Mouse (Mus musculus): ENCODE results near the gene Trio. TPM values are rescaled to one million over a fixed set of nuclear protein-coding genes. Genes with fewer than 3 reads are reported as not detected.

Trio gene
- polyA plus RNA-seq, 1 experiment from 2014 or later: 8.8 TPM

DNA sequence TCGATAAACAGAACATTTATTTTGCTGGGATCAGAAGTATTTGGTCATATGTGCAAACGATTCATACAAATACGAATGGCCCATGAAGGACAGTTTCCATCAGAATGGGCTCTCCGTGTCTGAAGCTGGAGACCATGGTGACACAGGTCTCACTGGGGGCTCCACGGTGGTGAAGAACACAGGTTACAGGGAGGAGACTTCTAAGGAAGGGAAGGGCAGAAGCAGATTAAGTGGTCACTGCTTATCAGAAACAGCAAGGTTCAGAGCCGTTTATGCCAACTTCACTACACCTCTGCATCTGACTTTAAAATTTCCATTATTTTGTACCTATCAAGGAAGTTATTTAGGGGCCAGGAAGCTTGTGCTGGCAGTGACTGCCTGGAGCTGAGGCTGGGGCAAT is 161.3 kb downstream of the Trio start:
- WGBS: 85% methylated on average over 6 of the region's 6 CpGs
- Histone ChIP-seq H3K4me2 (replicated peaks; ENCODE audit: low read depth) (no peak overlapping the region), H3K9ac (ENCODE audit: low read length) (no peak overlapping the region), H3K36me3 (ENCODE audit: control insufficient read depth, insufficient read depth, low read length) (peaks cover 10% of the 10 kb centered on the region), H3K4me3 (ENCODE audit: low read depth, low read length) (no peak overlapping the region), H3K9me3 (ENCODE audit: control insufficient read depth, low read length) (no peaks in the 10 kb centered on the region), H3K27me3 (ENCODE audit: control insufficient read depth, insufficient read depth, low read length) (no peaks in the 10 kb centered on the region), H3K27ac (replicated peaks) (no peak overlapping the region), H3K4me1 (replicated peaks; ENCODE audit: control insufficient read depth, insufficient read depth) (no peaks in the 10 kb centered on the region)
- no peak for DNase-seq (ENCODE audit: low spot score)
- TF ChIP-seq EP300 (optimal IDR thresholded peaks at IDR 0.05) (no peak), CTCF (IDR thresholded peaks at IDR 0.05; ENCODE audit: low read depth) (no peak)
- no peak for ATAC-seq (ENCODE audit: low FRiP score, low TSS enrichment)

DNA sequence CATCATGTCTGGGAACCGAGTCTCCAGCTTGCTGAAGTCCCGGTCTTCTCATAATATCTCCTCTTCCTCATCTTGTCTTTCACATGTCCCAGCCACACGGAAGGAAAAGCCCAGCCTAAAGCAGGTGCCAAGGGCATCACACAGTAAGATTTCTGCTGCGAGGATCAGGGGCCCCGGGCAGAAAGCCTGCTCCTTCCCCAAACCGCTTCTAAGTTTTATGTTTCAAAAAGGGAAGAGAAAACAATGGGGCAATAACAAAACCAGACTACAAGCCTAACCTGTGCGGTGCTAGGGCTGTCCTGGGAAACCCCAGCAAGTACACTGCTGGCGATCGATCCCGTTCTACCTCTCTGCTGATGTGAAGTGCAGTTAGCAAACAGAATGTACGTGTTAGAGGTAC is 162.7 kb downstream of the Trio start:
- no peak overlapping the region for H3K4me2 ChIP-seq (replicated peaks; ENCODE audit: low read depth)
- no peak for ATAC-seq (ENCODE audit: low FRiP score, low TSS enrichment)
- DNase-seq (ENCODE audit: low spot score): no peak
- H3K36me3 ChIP-seq (ENCODE audit: control insufficient read depth, insufficient read depth, low read length): peaks cover 10% of the 10 kb centered on the region
- no peak overlapping the region for H3K4me3 ChIP-seq (ENCODE audit: low read depth, low read length)
- H3K9ac ChIP-seq (ENCODE audit: low read length): no peak overlapping the region
- H3K9me3 ChIP-seq (ENCODE audit: control insufficient read depth, low read length): no peaks in the 10 kb centered on the region
- H3K27ac ChIP-seq (replicated peaks): no peak overlapping the region
- 84% methylated on average over 11 of the region's 11 CpGs for WGBS
- H3K4me1 ChIP-seq (replicated peaks; ENCODE audit: control insufficient read depth, insufficient read depth): no peaks in the 10 kb centered on the region
- TF ChIP-seq CTCF (IDR thresholded peaks at IDR 0.05; ENCODE audit: low read depth): no peak
- TF ChIP-seq EP300 (optimal IDR thresholded peaks at IDR 0.05): no peak
- H3K27me3 ChIP-seq (ENCODE audit: control insufficient read depth, insufficient read depth, low read length): no peaks in the 10 kb centered on the region

DNA sequence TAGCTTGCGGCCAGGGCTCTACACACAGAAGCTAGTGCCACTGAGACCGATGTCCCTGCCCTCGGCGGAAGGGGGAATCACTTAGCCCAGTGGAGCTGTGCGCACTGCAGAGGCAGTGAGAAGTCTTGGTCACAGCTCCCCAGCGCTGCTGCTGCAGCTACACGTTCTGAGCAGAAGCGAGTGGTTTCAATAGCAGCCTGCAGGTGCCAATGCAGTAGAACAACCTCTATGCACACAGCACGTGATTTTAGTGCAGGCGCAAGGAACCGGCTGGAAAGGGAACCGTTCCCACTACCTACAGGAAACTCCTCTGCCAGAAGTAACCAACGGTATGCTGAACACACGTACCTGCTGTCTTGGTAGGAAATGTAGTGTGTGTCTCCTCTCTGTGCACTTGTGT is 165.2 kb downstream of the Trio start:
- H3K9ac ChIP-seq (ENCODE audit: low read length): no peak overlapping the region
- peaks cover 5% of the 10 kb centered on the region for H3K36me3 ChIP-seq (ENCODE audit: control insufficient read depth, insufficient read depth, low read length)
- WGBS: 87% methylated on average over 14 of the region's 14 CpGs
- ATAC-seq (ENCODE audit: low FRiP score, low TSS enrichment): no peak
- no peak overlapping the region for H3K4me2 ChIP-seq (replicated peaks; ENCODE audit: low read depth)
- no peaks in the 10 kb centered on the region for H3K27me3 ChIP-seq (ENCODE audit: control insufficient read depth, insufficient read depth, low read length)
- H3K4me3 ChIP-seq (ENCODE audit: low read depth, low read length): no peak overlapping the region
- H3K27ac ChIP-seq (replicated peaks): no peak overlapping the region
- H3K4me1 ChIP-seq (replicated peaks; ENCODE audit: control insufficient read depth, insufficient read depth): no peaks in the 10 kb centered on the region
- no peak for DNase-seq (ENCODE audit: low spot score)
- no peak for TF ChIP-seq CTCF (IDR thresholded peaks at IDR 0.05; ENCODE audit: low read depth)
- no peaks in the 10 kb centered on the region for H3K9me3 ChIP-seq (ENCODE audit: control insufficient read depth, low read length)

GRCm38 (mm10) chr15:27859590-27859989 is 166.1 kb downstream of the Trio start:
- ATAC-seq (ENCODE audit: low FRiP score, low TSS enrichment): no peak
- 65% methylated on average over 1 of the region's 1 CpGs for WGBS
- Histone ChIP-seq H3K4me1 (replicated peaks; ENCODE audit: control insufficient read depth, insufficient read depth) (no peaks in the 10 kb centered on the region), H3K4me2 (replicated peaks; ENCODE audit: low read depth) (no peak overlapping the region), H3K4me3 (ENCODE audit: low read depth, low read length) (no peak overlapping the region), H3K9me3 (ENCODE audit: control insufficient read depth, low read length) (no peaks in the 10 kb centered on the region), H3K27ac (replicated peaks) (no peak overlapping the region), H3K27me3 (ENCODE audit: control insufficient read depth, insufficient read depth, low read length) (no peaks in the 10 kb centered on the region), H3K9ac (ENCODE audit: low read length) (no peak overlapping the region), H3K36me3 (ENCODE audit: control insufficient read depth, insufficient read depth, low read length) (peaks cover 8% of the 10 kb centered on the region)
- DNase-seq (ENCODE audit: low spot score): no peak
- TF ChIP-seq EP300 (optimal IDR thresholded peaks at IDR 0.05) (no peak), CTCF (IDR thresholded peaks at IDR 0.05; ENCODE audit: low read depth) (peak; percentile 50)

- TF ChIP-seq CTCF (IDR thresholded peaks at IDR 0.05; ENCODE audit: low read depth) (no peak), EP300 (optimal IDR thresholded peaks at IDR 0.05) (no peak)
- Histone ChIP-seq H3K4me1 (replicated peaks; ENCODE audit: control insufficient read depth, insufficient read depth) (no peaks in the 10 kb centered on the region), H3K36me3 (ENCODE audit: control insufficient read depth, insufficient read depth, low read length) (peaks cover 9% of the 10 kb centered on the region), H3K4me2 (replicated peaks; ENCODE audit: low read depth) (no peak overlapping the region), H3K9ac (ENCODE audit: low read length) (no peak overlapping the region), H3K4me3 (ENCODE audit: low read depth, low read length) (no peak overlapping the region), H3K27me3 (ENCODE audit: control insufficient read depth, insufficient read depth, low read length) (no peaks in the 10 kb centered on the region), H3K27ac (replicated peaks) (no peak overlapping the region), H3K9me3 (ENCODE audit: control insufficient read depth, low read length) (no peaks in the 10 kb centered on the region)
- 68% methylated on average over 6 of the region's 6 CpGs for WGBS
- DNase-seq (ENCODE audit: low spot score) (no peak), ATAC-seq (ENCODE audit: low FRiP score, low TSS enrichment) (no peak)
These were observed 166.5 kb downstream of the Trio start for GRCm38 (mm10) chr15:27859115-27859514.

GRCm38 (mm10) chr15:27858179-27858819 is 167.3 kb downstream of the Trio start:
- H3K4me3 ChIP-seq (ENCODE audit: low read depth, low read length): no peak overlapping the region
- peaks cover 9% of the 10 kb centered on the region for H3K36me3 ChIP-seq (ENCODE audit: control insufficient read depth, insufficient read depth, low read length)
- 55% methylated on average over 7 of the region's 7 CpGs for WGBS
- DNase-seq (ENCODE audit: low spot score) (peak; percentile 49), ATAC-seq (ENCODE audit: low FRiP score, low TSS enrichment) (peak; percentile 57)
- H3K4me1 ChIP-seq (replicated peaks; ENCODE audit: control insufficient read depth, insufficient read depth): no peaks in the 10 kb centered on the region
- H3K9ac ChIP-seq (ENCODE audit: low read length): no peak overlapping the region
- no peaks in the 10 kb centered on the region for H3K9me3 ChIP-seq (ENCODE audit: control insufficient read depth, low read length)
- no peak overlapping the region for H3K4me2 ChIP-seq (replicated peaks; ENCODE audit: low read depth)
- H3K27ac ChIP-seq (replicated peaks): 0 out of 2 replicates have a peak overlapping the region, but pooled peaks have one; percentile 8
- H3K27me3 ChIP-seq (ENCODE audit: control insufficient read depth, insufficient read depth, low read length): no peaks in the 10 kb centered on the region
- TF ChIP-seq EP300 (optimal IDR thresholded peaks at IDR 0.05): no peak
- TF ChIP-seq CTCF (IDR thresholded peaks at IDR 0.05; ENCODE audit: low read depth): no peak

Data from stomach, postnatal 0 days (tissue).